Mouse (Mus musculus) megakaryocyte progenitor cell, adult 5-6 weeks (primary cell): ENCODE measurements around the gene Ctla2b. TPM values are rescaled to one million over a fixed set of nuclear protein-coding genes. Genes with fewer than 3 reads are reported as not detected.
A peak's percentile ranks its signal among the peaks of the same experiment; 100 is the strongest.
"Not testable (repeated sequence)": the region's sequence is repeated elsewhere in the genome, so short reads cannot be mapped to it uniquely, and the experiment has no call there.

Source experiments
- ATAC-seq: replicated peaks from 2 replicates; pipeline ENCODE4 v1.8.0; 2016; ENCODE audit warnings: mild to moderate bottlenecking, moderate TSS enrichment, inconsistent platforms; ENCODE audit not compliant: poor library complexity
- total RNA-seq, 2 experiments: library from RNA; stranded (forward) in 1 of 2; stranded (reverse) in 1 of 2; fragments of 157-497, 149-512 nt in 1 of 2; fragments of 200-1000 nt in 1 of 2; gene quantifications; 2 replicates each; pipeline versions ENCODE4 v1.2.3 to v1.2.4; 2015 to 2017

The Ctla2b gene
- total RNA-seq (2015) (3.1 and 14.7 TPM in 2 replicates), total RNA-seq (2017) (2.8 and 17.6 TPM in 2 replicates)

DNA sequence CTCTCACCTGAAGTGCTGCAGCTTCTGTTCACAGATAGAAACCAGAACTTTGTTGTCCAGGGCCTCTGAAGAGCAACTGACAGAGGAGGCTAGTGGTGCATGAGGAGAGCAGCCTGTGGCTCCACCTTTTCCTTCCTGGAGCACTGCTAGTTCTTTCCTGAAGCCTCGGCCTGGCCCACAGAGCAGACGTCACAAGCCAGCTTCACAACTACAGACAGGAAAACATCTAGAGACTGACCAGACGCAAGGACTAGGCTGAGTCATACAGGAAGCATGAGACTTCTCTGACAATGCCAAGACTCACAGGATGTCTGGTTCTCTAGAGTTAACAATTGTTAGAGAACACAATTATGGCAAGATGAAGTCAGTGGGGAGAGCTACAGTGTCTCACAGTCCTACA, at the start of gene Ctla2b:
Gene Ctla2b, minus strand, starts transcription at position 120 of the 400 bp plus-strand sequence.
- peak; percentile 97 for ATAC-seq

DNA sequence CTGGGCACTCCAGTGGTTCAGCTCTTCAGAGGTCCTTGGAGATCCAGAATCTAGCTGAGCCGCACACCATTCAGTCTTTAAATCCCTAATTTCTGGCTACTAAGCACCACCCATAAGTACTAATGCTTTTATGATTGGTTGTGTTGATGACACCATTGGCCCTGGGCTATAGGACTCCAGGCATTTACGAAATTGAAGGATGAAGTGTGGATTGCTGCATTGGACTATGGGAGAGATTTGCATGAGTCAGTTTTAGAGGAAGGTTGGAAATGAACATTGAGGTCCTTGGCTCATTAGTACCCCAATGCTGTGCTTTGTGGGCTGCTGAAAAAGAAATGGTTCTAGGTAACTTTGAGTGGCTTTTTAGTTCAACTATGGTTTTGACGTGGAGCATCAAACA, 44.6 kb upstream of the Ctla2b start, which contains the start of gene Tpbpa:
Gene Tpbpa, minus strand, starts transcription at position 101 of the 400 bp plus-strand sequence.
- ATAC-seq, result not testable (repeated sequence)

DNA sequence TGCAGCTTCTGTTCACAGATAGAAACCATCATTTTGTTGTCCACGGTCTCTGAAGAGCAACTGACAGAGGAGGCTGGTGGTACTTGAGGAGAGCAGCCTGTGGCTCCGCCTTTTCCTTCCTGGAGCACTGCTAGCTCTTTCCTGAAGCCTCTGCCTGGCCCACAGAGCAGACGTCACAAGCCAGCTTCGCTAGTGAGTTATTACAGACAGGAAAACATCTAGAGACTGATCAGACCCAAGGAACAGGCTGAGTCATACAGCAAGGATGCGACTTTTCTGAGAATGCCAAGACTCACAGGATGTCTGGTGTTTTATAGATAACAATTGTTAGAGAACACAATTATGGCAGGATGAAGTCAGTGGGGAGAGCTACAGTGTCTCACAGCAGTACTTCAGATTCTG, 39.3 kb upstream of the Ctla2b start, which contains the start of the genes Gm49391 and Ctla2a:
Gene Gm49391, minus strand, starts transcription at position 72 of the 402 bp plus-strand sequence.
Gene Ctla2a, minus strand, starts transcription at position 126 of the 402 bp plus-strand sequence.
- ATAC-seq, result peak; percentile 98

DNA sequence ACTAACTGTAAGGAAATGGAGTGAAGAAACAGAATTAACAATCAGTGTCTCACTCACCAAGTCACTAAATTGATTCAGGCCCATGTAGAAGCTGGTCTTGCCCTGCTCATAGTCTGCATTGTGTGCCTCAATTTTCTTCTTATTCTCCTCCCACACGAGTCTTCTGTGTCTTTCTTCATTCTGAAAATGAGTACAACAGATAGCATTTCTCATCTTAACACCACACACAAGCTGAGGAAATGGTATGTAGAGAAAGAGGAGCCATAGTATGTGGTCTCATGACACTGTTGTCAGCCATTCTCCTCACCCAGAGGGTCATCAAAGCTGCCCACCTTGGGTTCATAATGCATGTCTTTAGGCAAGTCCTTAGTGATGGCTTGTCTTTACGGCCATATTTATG, 38.2 kb upstream of the Ctla2b start, which contains the start of gene Gm49393:
Gene Gm49393, minus strand, starts transcription at position 101 of the 400 bp plus-strand sequence.
- not testable (repeated sequence) for ATAC-seq

DNA sequence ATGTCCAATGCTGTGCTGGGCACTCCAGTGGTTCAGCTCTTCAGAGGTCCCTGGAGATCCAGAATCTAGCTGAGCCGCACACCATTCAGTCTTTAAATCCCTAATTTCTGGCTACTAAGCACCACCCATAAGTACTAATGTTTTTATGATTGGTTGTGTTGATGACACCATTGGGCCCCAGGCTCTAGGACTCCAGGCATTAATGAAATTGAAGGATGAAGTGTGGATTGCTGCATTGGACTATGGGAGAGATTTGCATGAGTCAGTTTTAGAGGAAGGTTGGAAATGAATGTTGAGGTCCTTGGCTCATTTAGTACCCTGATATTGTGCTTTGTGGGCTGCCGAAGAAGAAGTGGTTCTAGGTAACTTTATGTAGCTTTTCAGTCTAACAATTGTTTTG, 7.5 kb upstream of the Ctla2b start, which contains the start of gene Tpbpb:
Gene Tpbpb, minus strand, starts transcription at position 101 of the 400 bp plus-strand sequence.
- not testable (repeated sequence) for ATAC-seq

DNA sequence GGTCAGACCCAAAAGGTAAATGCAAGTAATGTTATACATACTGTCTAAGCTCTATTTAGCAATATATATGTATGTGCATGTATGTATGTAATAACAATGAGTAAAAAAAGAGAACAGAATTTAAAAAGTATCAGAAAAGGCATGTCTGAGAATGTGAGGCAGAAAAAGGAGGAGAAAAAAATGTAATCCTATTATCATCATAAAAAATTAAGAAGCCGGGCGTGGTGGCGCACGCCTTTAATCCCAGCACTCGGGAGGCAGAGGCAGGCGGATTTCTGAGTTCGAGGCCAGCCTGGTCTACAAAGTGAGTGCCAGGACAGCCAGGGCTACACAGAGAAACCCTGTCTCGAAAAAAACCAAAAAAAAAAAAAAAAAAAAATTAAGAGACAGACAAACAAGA, 453 bp downstream of the Ctla2b start, which contains the start of gene Gm49392:
Gene Gm49392, minus strand, starts transcription at position 101 of the 400 bp plus-strand sequence.
- ATAC-seq, result not testable (repeated sequence)

DNA sequence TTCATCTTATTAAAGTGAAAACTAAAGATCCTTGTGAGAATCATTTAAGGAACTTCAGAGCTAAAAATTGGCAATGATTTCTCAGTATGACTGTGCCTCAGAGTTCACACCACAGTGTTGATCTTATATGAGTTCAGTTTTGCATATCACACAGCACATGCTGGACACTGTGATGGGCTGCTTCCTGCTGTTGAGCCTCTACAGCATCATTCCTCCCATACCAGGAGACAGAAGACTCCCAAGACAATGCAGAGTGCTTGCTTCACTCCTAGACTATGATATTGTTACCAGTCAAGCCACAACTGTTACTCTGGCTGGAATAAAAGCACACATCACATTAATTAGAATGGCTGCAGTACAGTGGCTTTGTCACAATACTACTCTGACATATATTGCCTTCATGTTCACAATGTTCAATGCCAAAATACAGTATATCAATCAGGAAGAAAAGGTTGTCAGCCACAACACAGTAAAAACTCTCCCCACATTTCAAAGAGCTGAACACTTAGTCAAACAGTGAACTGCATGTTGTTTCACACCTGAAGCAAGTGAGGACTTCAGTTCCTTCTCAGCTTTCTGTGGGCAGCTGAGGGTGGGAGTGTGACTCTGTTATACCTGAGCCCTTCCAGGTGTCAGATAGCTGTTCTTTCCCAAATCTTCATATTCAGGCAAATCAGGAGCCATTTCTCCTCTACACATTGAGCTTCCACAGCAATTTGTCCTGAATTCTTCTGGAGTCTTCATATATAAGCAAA, 1.7 kb downstream of the Ctla2b start:
- ATAC-seq, result no peak

DNA sequence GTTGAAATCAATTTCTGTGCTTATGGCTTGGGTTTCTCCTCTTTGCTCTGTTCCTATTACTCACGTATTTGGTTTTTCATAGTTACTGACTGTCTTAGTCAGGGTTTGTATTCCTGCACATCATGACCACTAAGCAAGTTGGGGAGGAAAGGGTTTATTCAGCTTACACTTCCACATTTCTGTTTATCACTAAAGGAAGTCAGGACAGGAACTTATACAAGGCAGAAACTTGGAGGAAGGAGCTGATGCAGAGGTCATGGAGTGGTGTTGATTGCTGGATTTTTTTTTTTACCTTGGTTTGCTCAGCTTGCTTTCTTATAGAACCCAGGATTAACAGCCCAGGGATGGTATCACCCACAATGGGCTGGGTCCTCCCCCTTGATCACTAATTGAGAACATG, 4.9 kb downstream of the Ctla2b start:
- ATAC-seq, result peak; percentile 20; the same call in 1 of the 2 replicates

DNA sequence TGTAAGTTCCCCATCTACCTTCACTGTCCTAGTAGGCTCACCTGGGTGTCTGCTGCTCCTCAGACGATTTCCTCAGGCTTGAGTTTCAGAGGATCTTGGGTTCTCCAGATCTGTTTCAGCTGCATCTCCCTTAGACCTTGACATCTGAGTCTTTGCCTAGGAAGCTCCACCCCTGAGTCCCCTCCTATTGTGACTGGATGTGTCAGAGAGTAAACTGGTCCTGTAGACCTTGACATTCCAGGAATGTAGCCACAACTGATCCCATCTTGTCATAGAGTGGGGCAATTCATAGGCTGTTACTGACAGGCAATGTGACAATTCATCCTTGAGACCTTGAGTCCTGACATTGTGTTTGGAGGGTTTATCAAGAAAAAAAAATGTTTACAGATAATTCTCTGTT, 33.0 kb downstream of the Ctla2b start, which contains the start of gene 4930486L24Rik:
Gene 4930486L24Rik, minus strand, starts transcription at position 195 of the 400 bp plus-strand sequence.
- ATAC-seq, result no peak

DNA sequence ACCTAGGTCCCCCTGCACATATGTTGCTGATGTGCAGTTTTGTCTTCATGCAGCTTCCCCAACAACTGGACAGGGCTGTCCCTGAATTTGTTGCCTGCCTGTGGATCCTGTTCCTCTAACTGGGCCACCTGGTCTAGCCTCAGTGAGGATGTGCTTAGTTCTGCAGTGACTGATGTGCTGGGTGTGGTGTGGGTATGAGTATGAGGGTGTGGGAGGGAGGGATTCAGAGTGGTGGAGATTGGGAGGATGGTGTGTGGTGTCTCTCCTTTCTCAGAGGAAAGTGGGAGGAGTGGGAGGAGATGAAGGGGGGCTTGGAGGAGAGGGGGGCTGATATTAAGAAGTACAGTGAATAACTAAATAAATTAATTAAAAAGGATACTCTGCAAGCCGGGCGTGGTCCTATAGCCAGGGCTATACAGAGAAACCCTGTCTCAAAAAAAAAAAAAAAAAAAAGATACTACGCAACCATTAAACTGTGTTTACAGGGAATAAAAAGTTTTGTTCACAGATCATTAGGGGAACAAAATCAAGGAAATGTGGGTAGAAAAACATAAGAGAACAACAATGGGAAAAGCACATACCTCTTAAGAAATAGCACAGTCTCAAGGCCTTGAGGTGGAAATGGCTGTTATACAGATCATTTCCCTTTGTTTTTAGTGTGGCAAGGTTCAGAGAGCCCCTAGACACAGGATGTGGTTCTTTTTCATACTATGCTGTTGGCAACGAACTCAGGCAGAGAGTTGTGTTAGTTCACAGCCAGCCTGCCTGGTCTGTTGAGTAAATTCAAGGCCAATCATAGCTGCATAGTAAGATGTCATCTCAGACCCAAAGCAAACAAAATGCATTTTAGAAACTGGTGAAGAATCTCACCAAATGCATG, 48.8 kb downstream of the Ctla2b start:
- ATAC-seq, result peak; percentile 94

Other genes with a start within 250 kb of the Ctla2b start
- gene BC051665, start 111.1 kb downstream of the Ctla2b start, total RNA-seq (2015), result not detected in 2 replicates
- gene BC051665, start 111.1 kb downstream of the Ctla2b start, total RNA-seq (2017), result not detected in 2 replicates
- not detected in 2 replicates for gene Ctsll3, start 94.6 kb downstream of the Ctla2b start, total RNA-seq (2015)
- not detected in 2 replicates for gene Ctsll3, start 94.6 kb downstream of the Ctla2b start, total RNA-seq (2017)
- 0.54 and 1.2 TPM in 2 replicates for gene 4930486L24Rik, start 33.0 kb downstream of the Ctla2b start, total RNA-seq (2015)
- 0.44 TPM in 1 of 2 replicates, not detected in the other for gene 4930486L24Rik, start 33.0 kb downstream of the Ctla2b start, total RNA-seq (2017)
- 1.6 TPM in 1 of 2 replicates, not detected in the other for gene Gm49392, start 553 bp downstream of the Ctla2b start, total RNA-seq (2015)
- gene Gm49392, start 553 bp downstream of the Ctla2b start, total RNA-seq (2017), result 0.37 TPM in 1 of 2 replicates, not detected in the other
- not detected in 2 replicates for gene Tpbpb, start 7.4 kb upstream of the Ctla2b start, total RNA-seq (2015)
- gene Tpbpb, start 7.4 kb upstream of the Ctla2b start, total RNA-seq (2017), result not detected in 2 replicates
- not detected in 2 replicates for gene Gm49393, start 38.1 kb upstream of the Ctla2b start, total RNA-seq (2015)
- 3.8 TPM in 1 of 2 replicates, not detected in the other for gene Gm49393, start 38.1 kb upstream of the Ctla2b start, total RNA-seq (2017)
- gene Gm49391, start 39.1 kb upstream of the Ctla2b start, total RNA-seq (2015), result 0.27 and 3.2 TPM in 2 replicates
- 0.78 and 4.2 TPM in 2 replicates for gene Gm49391, start 39.1 kb upstream of the Ctla2b start, total RNA-seq (2017)
- gene Ctla2a, start 39.2 kb upstream of the Ctla2b start, total RNA-seq (2015), result 41.0 and 65.4 TPM in 2 replicates
- 24.3 and 59.8 TPM in 2 replicates for gene Ctla2a, start 39.2 kb upstream of the Ctla2b start, total RNA-seq (2017)
- not detected in 2 replicates for gene Tpbpa, start 44.5 kb upstream of the Ctla2b start, total RNA-seq (2015)
- gene Tpbpa, start 44.5 kb upstream of the Ctla2b start, total RNA-seq (2017), result not detected in 2 replicates
- not detected in 2 replicates for gene Ctsj, start 108.5 kb upstream of the Ctla2b start, total RNA-seq (2015)
- gene Ctsj, start 108.5 kb upstream of the Ctla2b start, total RNA-seq (2017), result not detected in 2 replicates
- not detected in 2 replicates for gene Ctsq, start 143.2 kb upstream of the Ctla2b start, total RNA-seq (2015)
- not detected in 2 replicates for gene Ctsq, start 143.2 kb upstream of the Ctla2b start, total RNA-seq (2017)